Mouse (Mus musculus) kidney, embryonic 14.5 days (tissue): ENCODE measurements around the gene Rad51b. TPM values are rescaled to one million over a fixed set of nuclear protein-coding genes. Genes with fewer than 3 reads are reported as not detected.

ENCODE experiments used
- ATAC-seq: fragments of 200-750 bp; cut with Nextera tagmentation; 2 replicates; pipeline ENCODE4 v1.8.0; 2017; ENCODE audit warnings: moderate number of reproducible peaks, mild to moderate bottlenecking, moderate TSS enrichment, moderate library complexity; ENCODE audit not compliant: low FRiP score, low TSS enrichment
- H3K27ac ChIP-seq: fragments of 300-500 bp; sonication (generic); 2 replicates; pipeline ENCODE4 v1.5.1; 2014; ENCODE audit warnings: low read depth, mild to moderate bottlenecking, low read length, moderate library complexity, mixed read lengths
- H3K27me3 ChIP-seq: fragments of 300-500 bp; sonication (generic); 2 replicates; pipeline ENCODE4 v1.6.1; 2014; ENCODE audit warnings: mild to moderate bottlenecking, low read length; ENCODE audit not compliant: control insufficient read depth, insufficient read depth
- H3K36me3 ChIP-seq: fragments of 300-500 bp; sonication (generic); 2 replicates; pipeline ENCODE4 v1.6.1; 2014; ENCODE audit warnings: low read length, mixed read lengths; ENCODE audit not compliant: control insufficient read depth, insufficient read depth
- H3K4me1 ChIP-seq: fragments of 300-500 bp; sonication (generic); 2 replicates; pipeline ENCODE4 v1.6.1; 2014; ENCODE audit warnings: low read length, mixed read lengths; ENCODE audit not compliant: control insufficient read depth, insufficient read depth
- H3K4me2 ChIP-seq: fragments of 300-500 bp; sonication (generic); replicated peaks from 2 replicates; pipeline ENCODE4 v1.6.1; 2014; ENCODE audit warnings: low read depth, mild to moderate bottlenecking, low read length
- H3K4me3 ChIP-seq: fragments of 300-500 bp; sonication (generic); 2 replicates; pipeline ENCODE4 v1.5.1; 2014; ENCODE audit warnings: mild to moderate bottlenecking, low read length
- H3K9ac ChIP-seq: fragments of 300-500 bp; sonication (generic); 2 replicates; pipeline ENCODE4 v1.6.1; 2014; ENCODE audit warnings: low read depth, mild to moderate bottlenecking, low read length, moderate library complexity
- H3K9me3 ChIP-seq: fragments of 300-500 bp; sonication (generic); 2 replicates; pipeline ENCODE4 v1.6.1; 2016; ENCODE audit warnings: low read length; ENCODE audit not compliant: control insufficient read depth
- whole genome bisulfite sequencing: fragments of 180-500 bp; shearing (Covaris S2); extraction: QIAGEN DNeasy Blood & Tissue Kit; methylation state at CpG from one replicate; pipeline ENCODE4 v1.1.7; 2014; 5-methylcytosine and 5-hydroxymethylcytosine counted together
- polyA plus RNA-seq: library from polyadenylated mRNA; unstranded; fragments of >200 nt; fragmentation: Nextera tagmentation; extraction: Ambion mirVana; gene quantifications from 2 replicates; pipeline ENCODE4 v1.2.1, GENCODE M21; 2014

Rad51b gene
- polyA plus RNA-seq, 1 experiment from 2014 or later: 7.2 TPM

GRCm38 (mm10) chr12:79748862-79749261 is 451.8 kb downstream of the Rad51b start:
- Histone ChIP-seq H3K27ac (no peak overlapping the region; the same call in 1 of the 2 replicates), H3K4me3 (no peak overlapping the region), H3K4me1 (peaks cover 53% of the 10 kb centered on the region), H3K27me3 (no peaks in the 10 kb centered on the region), H3K36me3 (no peaks in the 10 kb centered on the region), H3K4me2 (no peak overlapping the region), H3K9ac (no peak overlapping the region), H3K9me3 (no peaks in the 10 kb centered on the region)
- ATAC-seq: no peak
- WGBS: 50% methylated on average over 4 of the region's 4 CpGs

GRCm38 (mm10) chr12:79750253-79751125 is 453.4 kb downstream of the Rad51b start:
- H3K4me3 ChIP-seq: no peak overlapping the region
- peaks cover 49% of the 10 kb centered on the region for H3K4me1 ChIP-seq
- peak overlapping the region; percentile 47; the same call in 1 of the 2 replicates for H3K27ac ChIP-seq
- no peaks in the 10 kb centered on the region for H3K36me3 ChIP-seq
- H3K9ac ChIP-seq: no peak overlapping the region
- no peaks in the 10 kb centered on the region for H3K9me3 ChIP-seq
- H3K4me2 ChIP-seq: no peak overlapping the region
- peak; percentile 43; the same call in 1 of the 2 replicates for ATAC-seq
- WGBS: 32% methylated on average over 10 of the region's 10 CpGs
- no peaks in the 10 kb centered on the region for H3K27me3 ChIP-seq

GRCm38 (mm10) chr12:79751781-79752180 is 454.7 kb downstream of the Rad51b start:
- no peaks in the 10 kb centered on the region for H3K36me3 ChIP-seq
- 38% methylated on average over 8 of the region's 8 CpGs for WGBS
- H3K9ac ChIP-seq: no peak overlapping the region; the same call in 1 of the 2 replicates
- H3K27me3 ChIP-seq: no peaks in the 10 kb centered on the region
- peaks cover 45% of the 10 kb centered on the region for H3K4me1 ChIP-seq
- H3K4me3 ChIP-seq: no peak overlapping the region
- no peak for ATAC-seq
- H3K4me2 ChIP-seq: no peak overlapping the region
- peak overlapping the region; percentile 47; the same call in 1 of the 2 replicates for H3K27ac ChIP-seq
- H3K9me3 ChIP-seq: no peaks in the 10 kb centered on the region

- no peaks in the 10 kb centered on the region for H3K9me3 ChIP-seq
- no peaks in the 10 kb centered on the region for H3K27me3 ChIP-seq
- H3K27ac ChIP-seq: peak overlapping the region; percentile 47; the same call in 1 of the 2 replicates
- H3K36me3 ChIP-seq: no peaks in the 10 kb centered on the region
- H3K4me1 ChIP-seq: peaks cover 46% of the 10 kb centered on the region
- no peak overlapping the region for H3K4me2 ChIP-seq
- no peak overlapping the region for H3K9ac ChIP-seq
- WGBS: 31% methylated on average over 5 of the region's 5 CpGs
- no peak for ATAC-seq
- no peak overlapping the region for H3K4me3 ChIP-seq
Observed at GRCm38 (mm10) chr12:79752189-79752588, 455.1 kb downstream of the Rad51b start.

- peak; percentile 70 for ATAC-seq
- peak overlapping the region; percentile 56 for H3K27ac ChIP-seq
- H3K36me3 ChIP-seq: no peaks in the 10 kb centered on the region
- 23% methylated on average over 4 of the region's 4 CpGs for WGBS
- H3K9me3 ChIP-seq: no peaks in the 10 kb centered on the region
- H3K4me1 ChIP-seq: peaks cover 32% of the 10 kb centered on the region
- no peaks in the 10 kb centered on the region for H3K27me3 ChIP-seq
- H3K4me3 ChIP-seq: no peak overlapping the region
- H3K9ac ChIP-seq: no peak overlapping the region
- no peak overlapping the region for H3K4me2 ChIP-seq
Observed at GRCm38 (mm10) chr12:79755617-79756016, 458.5 kb downstream of the Rad51b start.

- peaks cover 25% of the 10 kb centered on the region for H3K4me1 ChIP-seq
Observed at GRCm38 (mm10) chr12:79756352-79756751, 459.3 kb downstream of the Rad51b start.

GRCm38 (mm10) chr12:79757775-79758174 is 460.7 kb downstream of the Rad51b start:
- H3K4me2 ChIP-seq: no peak overlapping the region
- no peak overlapping the region; the same call in 1 of the 2 replicates for H3K27ac ChIP-seq
- H3K9ac ChIP-seq: no peak overlapping the region
- no peaks in the 10 kb centered on the region for H3K9me3 ChIP-seq
- H3K4me1 ChIP-seq: peaks cover 23% of the 10 kb centered on the region
- no peaks in the 10 kb centered on the region for H3K27me3 ChIP-seq
- no peak overlapping the region for H3K4me3 ChIP-seq
- H3K36me3 ChIP-seq: no peaks in the 10 kb centered on the region
- WGBS: 54% methylated on average over 4 of the region's 4 CpGs
- ATAC-seq: no peak

More at GRCm38 (mm10) chr12:79756352-79756751, 459.3 kb downstream of the Rad51b start:
- Histone ChIP-seq H3K27me3 (no peaks in the 10 kb centered on the region), H3K9me3 (no peaks in the 10 kb centered on the region), H3K36me3 (no peaks in the 10 kb centered on the region), H3K9ac (no peak overlapping the region), H3K4me3 (no peak overlapping the region), H3K27ac (peak overlapping the region; percentile 56; the same call in 1 of the 2 replicates), H3K4me2 (no peak overlapping the region)
- ATAC-seq: peak; percentile 34; the same call in 1 of the 2 replicates
- 29% methylated on average over 5 of the region's 5 CpGs for WGBS

GRCm38 (mm10) chr12:79759180-79759902 is 462.3 kb downstream of the Rad51b start:
- Histone ChIP-seq H3K4me2 (no peak overlapping the region), H3K36me3 (no peaks in the 10 kb centered on the region), H3K4me1 (peaks cover 25% of the 10 kb centered on the region), H3K9me3 (no peaks in the 10 kb centered on the region), H3K4me3 (no peak overlapping the region), H3K27me3 (no peaks in the 10 kb centered on the region), H3K27ac (no peak overlapping the region; the same call in 1 of the 2 replicates), H3K9ac (no peak overlapping the region)
- WGBS: 29% methylated on average over 8 of the region's 8 CpGs
- ATAC-seq: 0 out of 2 replicates have a peak, but pooled peaks have one; percentile 36
